ENCODE assay signal across 19 mouse cellular contexts in the genomic region with DNA sequence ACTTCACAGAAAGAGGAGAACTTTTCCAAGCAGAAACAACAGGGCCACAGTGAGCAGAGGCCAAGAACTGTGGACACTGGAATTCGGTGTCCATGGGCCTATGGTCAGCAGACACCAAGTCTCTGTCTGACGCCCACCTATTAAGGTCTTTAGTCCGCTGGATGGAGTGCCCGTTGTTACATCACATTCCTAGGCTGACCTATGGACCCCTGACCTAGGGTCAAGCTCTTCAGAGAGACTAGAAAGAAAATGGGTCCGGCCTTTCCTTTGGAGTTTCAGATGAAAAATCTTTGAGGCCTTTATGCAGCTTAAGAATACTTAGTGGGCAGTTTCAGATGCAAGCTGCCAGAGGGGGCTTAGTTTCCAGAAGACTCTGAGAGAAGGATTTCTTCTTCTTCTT.
"Had no signal": no experiment of that assay in that cellular context is flagged by ENCODE, and none has a peak within 500 bp of the region (broad histone marks: within the 10 kb centered on the region; RNA-seq: fewer than 3 reads in every experiment).

No protein-coding gene starts in this region.

- H3K9ac ChIP-seq: limb, embryonic 13.5 days; liver, embryonic 15.5 days; lung, embryonic 15.5 days; midbrain, embryonic 13.5 days; neural tube, embryonic 12.5 days had no signal

- ATAC-seq: midbrain, embryonic 13.5 days had no signal

- H3K4me1 ChIP-seq: liver, embryonic 15.5 days; lung, embryonic 15.5 days; neural tube, embryonic 12.5 days had no signal

- H3K4me2 ChIP-seq: limb, embryonic 13.5 days; liver, embryonic 11.5 days; liver, embryonic 15.5 days; lung, embryonic 15.5 days; midbrain, embryonic 13.5 days; neural tube, embryonic 12.5 days had no signal

- H3K27me3 ChIP-seq: lung, embryonic 15.5 days; neural tube, embryonic 12.5 days had no signal

- H3K4me3 ChIP-seq: layer of hippocampus, adult 2 months; limb, embryonic 13.5 days; liver, embryonic 15.5 days; lung, embryonic 15.5 days; megakaryocyte, embryonic 14.5 days; midbrain, embryonic 13.5 days; myocyte; neural tube, embryonic 12.5 days had no signal

- H3K9me3 ChIP-seq: liver, embryonic 15.5 days; lung, embryonic 15.5 days had no signal

- H3K36me3 ChIP-seq: liver, embryonic 15.5 days; lung, embryonic 15.5 days; midbrain, embryonic 13.5 days; neural tube, embryonic 12.5 days had no signal

- H3K27ac ChIP-seq: layer of hippocampus, adult 2 months; limb, embryonic 13.5 days; liver, embryonic 15.5 days; lung, embryonic 15.5 days; macrophage; midbrain, embryonic 13.5 days; neural tube, embryonic 12.5 days had no signal

- DNase-seq: kidney, postnatal 10 days; kidney, postnatal 4 days; left cerebral cortex, postnatal 4 days; lung, postnatal 14 days; retina, postnatal 1 day; right cerebral cortex, postnatal 4 days; spleen, adult 18-20 months; thymus, adult 18-20 months; thymus, postnatal 14 days had no signal
